Mouse (Mus musculus) erythroblast, adult 5-6 weeks (primary cell): ENCODE data around the gene Olfr358. TPM values are rescaled to one million over a fixed set of nuclear protein-coding genes. Genes with fewer than 3 reads are reported as not detected.

Experiments
- ATAC-seq: replicated peaks from 2 replicates; pipeline ENCODE4 v1.8.0; 2016; ENCODE audit warnings: moderate number of reproducible peaks, mild to moderate bottlenecking, moderate TSS enrichment, inconsistent platforms; ENCODE audit not compliant: poor library complexity, low FRiP score, severe bottlenecking
- total RNA-seq, 2 experiments: library from RNA; stranded (forward) in 1 of 2; stranded (reverse) in 1 of 2; fragments of 150-400 nt in 1 of 2; fragments of 200-764, 138-1000 nt in 1 of 2; gene quantifications; 2 replicates each; pipeline versions ENCODE4 v1.2.3 to v1.2.4; 2015 to 2017; ENCODE audit warnings: low replicate concordance in 2 of 2

The Olfr358 gene
- total RNA-seq (2015; ENCODE audit: low replicate concordance) (not detected in 2 replicates), total RNA-seq (2017; ENCODE audit: low replicate concordance) (not detected in 2 replicates)

- ATAC-seq: no peak
These were observed at the start of gene Olfr358 for GRCm38 (mm10) chr2:37009235-37009634. Gene Olfr358, minus strand, starts transcription at chr2:37009335.

DNA sequence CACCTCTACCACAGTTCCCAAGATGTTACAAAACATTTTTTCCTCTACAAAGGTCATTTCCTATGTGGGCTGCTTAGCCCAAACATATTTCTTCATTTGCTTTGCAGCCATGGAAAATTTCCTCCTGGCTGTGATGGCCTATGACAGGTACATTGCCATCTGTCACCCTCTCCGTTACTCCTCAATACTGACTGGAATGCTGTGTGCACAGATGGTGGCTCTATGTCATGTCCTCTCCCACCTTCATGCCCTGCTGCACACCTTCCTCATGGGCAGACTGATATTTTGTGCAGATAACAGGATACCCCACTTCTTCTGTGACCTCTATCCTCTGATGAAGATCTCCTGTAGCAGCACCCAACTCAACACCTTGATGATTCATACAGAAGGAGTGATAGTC, 12.1 kb downstream of the Olfr358 start:
- no peak for ATAC-seq

GRCm38 (mm10) chr2:36993527-36993926, 15.6 kb downstream of the Olfr358 start, which contains the start of gene Olfr357:
Gene Olfr357, plus strand, starts transcription at chr2:36993827.
- no peak for ATAC-seq

Other genes with a start within 250 kb of the Olfr358 start
- not detected in 2 replicates for gene Olfr348, start 225.1 kb downstream of the Olfr358 start, total RNA-seq (2015; ENCODE audit: low replicate concordance)
- gene Olfr348, start 225.1 kb downstream of the Olfr358 start, total RNA-seq (2017; ENCODE audit: low replicate concordance): not detected in 2 replicates
- gene Olfr50, start 218.8 kb downstream of the Olfr358 start, total RNA-seq (2015; ENCODE audit: low replicate concordance): not detected in 2 replicates
- gene Olfr50, start 218.8 kb downstream of the Olfr358 start, total RNA-seq (2017; ENCODE audit: low replicate concordance): not detected in 2 replicates
- gene Olfr3, start 192.3 kb downstream of the Olfr358 start, total RNA-seq (2015; ENCODE audit: low replicate concordance): not detected in 2 replicates
- not detected in 2 replicates for gene Olfr3, start 192.3 kb downstream of the Olfr358 start, total RNA-seq (2017; ENCODE audit: low replicate concordance)
- not detected in 2 replicates for gene Olfr350, start 163.0 kb downstream of the Olfr358 start, total RNA-seq (2015; ENCODE audit: low replicate concordance)
- not detected in 2 replicates for gene Olfr350, start 163.0 kb downstream of the Olfr358 start, total RNA-seq (2017; ENCODE audit: low replicate concordance)
- not detected in 2 replicates for gene Olfr351, start 146.7 kb downstream of the Olfr358 start, total RNA-seq (2015; ENCODE audit: low replicate concordance)
- gene Olfr351, start 146.7 kb downstream of the Olfr358 start, total RNA-seq (2017; ENCODE audit: low replicate concordance): not detected in 2 replicates
- gene Olfr352, start 140.9 kb downstream of the Olfr358 start, total RNA-seq (2015; ENCODE audit: low replicate concordance): not detected in 2 replicates
- not detected in 2 replicates for gene Olfr352, start 140.9 kb downstream of the Olfr358 start, total RNA-seq (2017; ENCODE audit: low replicate concordance)
- not detected in 2 replicates for gene Olfr353, start 116.4 kb downstream of the Olfr358 start, total RNA-seq (2015; ENCODE audit: low replicate concordance)
- gene Olfr353, start 116.4 kb downstream of the Olfr358 start, total RNA-seq (2017; ENCODE audit: low replicate concordance): not detected in 2 replicates
- gene Olfr354, start 103.7 kb downstream of the Olfr358 start, total RNA-seq (2015; ENCODE audit: low replicate concordance): not detected in 2 replicates
- gene Olfr354, start 103.7 kb downstream of the Olfr358 start, total RNA-seq (2017; ENCODE audit: low replicate concordance): under 0.01 and 0.26 TPM in 2 replicates
- gene Olfr355, start 80.4 kb downstream of the Olfr358 start, total RNA-seq (2015; ENCODE audit: low replicate concordance): not detected in 2 replicates
- not detected in 2 replicates for gene Olfr355, start 80.4 kb downstream of the Olfr358 start, total RNA-seq (2017; ENCODE audit: low replicate concordance)
- not detected in 2 replicates for gene Olfr356, start 72.2 kb downstream of the Olfr358 start, total RNA-seq (2015; ENCODE audit: low replicate concordance)
- gene Olfr356, start 72.2 kb downstream of the Olfr358 start, total RNA-seq (2017; ENCODE audit: low replicate concordance): not detected in 2 replicates
- gene Olfr357, start 15.5 kb downstream of the Olfr358 start, total RNA-seq (2015; ENCODE audit: low replicate concordance): not detected in 2 replicates
- not detected in 2 replicates for gene Olfr357, start 15.5 kb downstream of the Olfr358 start, total RNA-seq (2017; ENCODE audit: low replicate concordance)
- gene Olfr360, start 56.4 kb upstream of the Olfr358 start, total RNA-seq (2015; ENCODE audit: low replicate concordance): not detected in 2 replicates
- not detected in 2 replicates for gene Olfr360, start 56.4 kb upstream of the Olfr358 start, total RNA-seq (2017; ENCODE audit: low replicate concordance)
- not detected in 2 replicates for gene Olfr361, start 80.0 kb upstream of the Olfr358 start, total RNA-seq (2015; ENCODE audit: low replicate concordance)
- not detected in 2 replicates for gene Olfr361, start 80.0 kb upstream of the Olfr358 start, total RNA-seq (2017; ENCODE audit: low replicate concordance)
- gene Olfr362, start 108.6 kb upstream of the Olfr358 start, total RNA-seq (2015; ENCODE audit: low replicate concordance): not detected in 2 replicates
- not detected in 2 replicates for gene Olfr362, start 108.6 kb upstream of the Olfr358 start, total RNA-seq (2017; ENCODE audit: low replicate concordance)
- not detected in 2 replicates for gene Olfr364-ps1, start 130.0 kb upstream of the Olfr358 start, total RNA-seq (2015; ENCODE audit: low replicate concordance)
- gene Olfr364-ps1, start 130.0 kb upstream of the Olfr358 start, total RNA-seq (2017; ENCODE audit: low replicate concordance): not detected in 2 replicates
- gene Olfr365, start 178.9 kb upstream of the Olfr358 start, total RNA-seq (2015; ENCODE audit: low replicate concordance): not detected in 2 replicates
- not detected in 2 replicates for gene Olfr365, start 178.9 kb upstream of the Olfr358 start, total RNA-seq (2017; ENCODE audit: low replicate concordance)
- gene Olfr366, start 202.2 kb upstream of the Olfr358 start, total RNA-seq (2015; ENCODE audit: low replicate concordance): not detected in 2 replicates
- gene Olfr366, start 202.2 kb upstream of the Olfr358 start, total RNA-seq (2017; ENCODE audit: low replicate concordance): not detected in 2 replicates